Mouse (Mus musculus) embryonic facial prominence, embryonic 15.5 days (tissue): ENCODE measurements around the gene 0610012G03Rik. TPM values are rescaled to one million over a fixed set of nuclear protein-coding genes. Genes with fewer than 3 reads are reported as not detected.

Experiments used
- ATAC-seq: fragments of 200-750 bp; cut with Nextera tagmentation; 2 replicates; pipeline ENCODE4 v1.8.0; 2017; ENCODE audit warnings: low read depth, moderate TSS enrichment; ENCODE audit not compliant: insufficient number of reproducible peaks, low FRiP score, low TSS enrichment
- H3K27ac ChIP-seq: fragments of 300-500 bp; sonication (generic); replicated peaks from 2 replicates; pipeline ENCODE4 v1.5.1; 2015; ENCODE audit warnings: mild to moderate bottlenecking, inconsistent platforms
- H3K27me3 ChIP-seq: fragments of 300-500 bp; sonication (generic); 2 replicates; pipeline ENCODE4 v1.6.1; 2015; ENCODE audit warnings: inconsistent platforms
- H3K36me3 ChIP-seq: fragments of 300-500 bp; sonication (generic); 2 replicates; pipeline ENCODE4 v1.6.1; 2015; ENCODE audit warnings: mild to moderate bottlenecking, inconsistent platforms
- H3K4me1 ChIP-seq: fragments of 300-500 bp; sonication (generic); 2 replicates; pipeline ENCODE4 v1.6.1; 2015; ENCODE audit warnings: inconsistent platforms
- H3K4me2 ChIP-seq: fragments of 300-500 bp; sonication (generic); replicated peaks from 2 replicates; pipeline ENCODE4 v1.6.1; 2015; ENCODE audit warnings: mild to moderate bottlenecking, inconsistent platforms
- H3K4me3 ChIP-seq: fragments of 300-500 bp; sonication (generic); replicated peaks from 2 replicates; pipeline ENCODE4 v1.5.1; 2015; ENCODE audit warnings: mild to moderate bottlenecking, inconsistent platforms
- H3K9ac ChIP-seq: fragments of 300-500 bp; sonication (generic); 2 replicates; pipeline ENCODE4 v1.6.1; 2015; ENCODE audit warnings: inconsistent platforms
- H3K9me3 ChIP-seq: fragments of 300-500 bp; sonication (generic); replicated peaks from 2 replicates; pipeline ENCODE4 v1.6.1; 2016; ENCODE audit warnings: inconsistent platforms
- WGBS: fragments of 180-500 bp; shearing (Covaris S2); methylation state at CpG from one replicate; pipeline ENCODE4 v1.1.7; 2015; 5-methylcytosine and 5-hydroxymethylcytosine counted together
- microRNA-seq: library from miRNA; unstranded; fragments of <30 nt; microRNA quantifications from one replicate; pipeline ENCODE4, GENCODE M21; 2016; ENCODE audit warnings: borderline number of aligned reads
- polyA plus RNA-seq: library from polyadenylated mRNA; unstranded; fragments of >200 nt; fragmentation: Nextera tagmentation; extraction: Ambion mirVana; gene quantifications from 2 replicates; pipeline ENCODE4 v1.2.1, GENCODE M21; 2015

0610012G03Rik gene
- polyA plus RNA-seq, 1 experiment from 2014 or later, result 91.7 TPM

GRCm38 (mm10) chr16:31905891-31906825 is 42.1 kb downstream of the 0610012G03Rik start:
- Histone ChIP-seq H3K4me3 (no peak overlapping the region), H3K9me3 (no peaks in the 10 kb centered on the region), H3K27ac (no peak overlapping the region), H3K27me3 (no peaks in the 10 kb centered on the region), H3K4me2 (peak overlapping the region; percentile 42), H3K9ac (no peak overlapping the region), H3K4me1 (peaks cover 15% of the 10 kb centered on the region; the same call in 1 of the 2 replicates), H3K36me3 (no peaks in the 10 kb centered on the region)
- 29% methylated on average over 20 of the region's 20 CpGs for WGBS
- no peak for ATAC-seq

GRCm38 (mm10) chr16:31905331-31905730 is 43.0 kb downstream of the 0610012G03Rik start:
- no peak for ATAC-seq
- no peak overlapping the region for H3K27ac ChIP-seq
- no peak overlapping the region for H3K9ac ChIP-seq
- no peak overlapping the region for H3K4me3 ChIP-seq
- H3K4me2 ChIP-seq, result no peak overlapping the region
- H3K9me3 ChIP-seq, result no peaks in the 10 kb centered on the region
- no peaks in the 10 kb centered on the region for H3K36me3 ChIP-seq
- WGBS, result 75% methylated on average over 4 of the region's 4 CpGs
- H3K27me3 ChIP-seq, result no peaks in the 10 kb centered on the region
- H3K4me1 ChIP-seq, result peaks cover 15% of the 10 kb centered on the region; the same call in 1 of the 2 replicates

GRCm38 (mm10) chr16:31903239-31903638 is 45.1 kb downstream of the 0610012G03Rik start:
- H3K27me3 ChIP-seq, result no peaks in the 10 kb centered on the region
- H3K4me1 ChIP-seq, result peaks cover 15% of the 10 kb centered on the region; the same call in 1 of the 2 replicates
- no peak overlapping the region for H3K27ac ChIP-seq
- H3K9ac ChIP-seq, result no peak overlapping the region
- H3K4me2 ChIP-seq, result no peak overlapping the region
- 0 out of 2 replicates have a peak, but pooled peaks cover 3% of the 10 kb centered on the region for H3K9me3 ChIP-seq
- WGBS, result 87% methylated on average over 8 of the region's 8 CpGs
- no peak overlapping the region for H3K4me3 ChIP-seq
- no peak for ATAC-seq
- H3K36me3 ChIP-seq, result no peaks in the 10 kb centered on the region

GRCm38 (mm10) chr16:31901886-31902285 is 46.4 kb downstream of the 0610012G03Rik start:
- 0 out of 2 replicates have a peak, but pooled peaks cover 3% of the 10 kb centered on the region for H3K9me3 ChIP-seq
- WGBS, result 88% methylated on average over 1 of the region's 1 CpGs
- H3K4me1 ChIP-seq, result peaks cover 22% of the 10 kb centered on the region
- H3K27me3 ChIP-seq, result no peaks in the 10 kb centered on the region
- no peak overlapping the region for H3K9ac ChIP-seq
- no peak overlapping the region for H3K4me2 ChIP-seq
- H3K36me3 ChIP-seq, result no peaks in the 10 kb centered on the region
- H3K27ac ChIP-seq, result no peak overlapping the region
- no peak for ATAC-seq
- no peak overlapping the region for H3K4me3 ChIP-seq

GRCm38 (mm10) chr16:31898546-31899326 is 49.6 kb downstream of the 0610012G03Rik start:
- Histone ChIP-seq H3K4me1 (peaks cover 11% of the 10 kb centered on the region), H3K4me2 (no peak overlapping the region), H3K9ac (no peak overlapping the region), H3K27ac (no peak overlapping the region), H3K36me3 (no peaks in the 10 kb centered on the region), H3K4me3 (no peak overlapping the region), H3K27me3 (no peaks in the 10 kb centered on the region), H3K9me3 (0 out of 2 replicates have a peak, but pooled peaks cover 3% of the 10 kb centered on the region)
- 70% methylated on average over 18 of the region's 18 CpGs for WGBS
- ATAC-seq, result no peak

Small RNAs within 50 kb of the gene (microRNA-seq; reads per million reads assigned to microRNA genes)
- gene Gm26269, result not detected

Other genes with a start within 250 kb of the 0610012G03Rik start
- gene Meltf, start 69.7 kb downstream of the 0610012G03Rik start, polyA plus RNA-seq, result 3.5 and 5.2 TPM in 2 replicates
- 0.70 and 1.4 TPM in 2 replicates for gene Pigz, start 14.6 kb downstream of the 0610012G03Rik start, polyA plus RNA-seq
- gene Ncbp2, start within 50 bp of the 0610012G03Rik start, polyA plus RNA-seq, result 112 and 116 TPM in 2 replicates
- 12.4 and 13.0 TPM in 2 replicates for gene Senp5, start 54.8 kb upstream of the 0610012G03Rik start, polyA plus RNA-seq
- gene Pak2, start 130.8 kb upstream of the 0610012G03Rik start, polyA plus RNA-seq, result 31.6 and 34.7 TPM in 2 replicates
- gene Pigx, start 151.2 kb upstream of the 0610012G03Rik start, polyA plus RNA-seq, result 87.5 and 90.5 TPM in 2 replicates
- 27.0 and 29.9 TPM in 2 replicates for gene Cep19, start 151.3 kb upstream of the 0610012G03Rik start, polyA plus RNA-seq
- gene Nrros, start 217.1 kb upstream of the 0610012G03Rik start, polyA plus RNA-seq, result 21.1 and 23.6 TPM in 2 replicates
- gene Bex6, start 231.3 kb upstream of the 0610012G03Rik start, polyA plus RNA-seq, result 0.23 and 0.30 TPM in 2 replicates